Mouse (Mus musculus): ENCODE results near the gene Ggact.

DNA sequence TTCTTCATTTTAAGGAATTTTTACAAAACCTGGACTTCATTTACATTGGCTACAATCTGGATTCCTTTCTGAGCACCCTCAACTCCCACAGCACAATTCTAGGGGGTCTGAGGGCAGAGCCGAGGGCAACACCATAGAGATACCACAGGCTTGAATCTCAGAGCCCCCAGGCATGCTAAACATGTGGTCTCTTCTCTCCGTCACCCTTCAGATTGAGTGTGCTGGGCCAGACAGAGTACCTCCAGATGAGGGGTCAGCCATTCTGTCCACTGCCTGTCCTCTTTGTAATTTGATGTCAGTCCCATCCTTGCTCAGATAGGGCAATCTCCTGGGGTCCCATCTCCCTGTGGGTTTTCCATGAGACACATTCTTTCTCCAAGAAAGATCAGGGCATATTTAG lies 31.9 kb downstream of the Ggact start:
- TF ChIP-seq GATA1 (IDR thresholded peaks at IDR 0.05; ENCODE audit: borderline replicate concordance, low read length): no peak
- TF ChIP-seq FLI1 (IDR thresholded peaks at IDR 0.05; ENCODE audit: low read length): no peak
